Mouse (Mus musculus) E14TG2a.4 (cell line): ENCODE measurements at regions not wholly inside any gene's neighbourhood (a gene's known extent, or its start where the extent isn't known, plus 50 kb on each side); places are given as distances from the start of the nearest gene placed in this dataset.

Experiments used
- H3K27me3 ChIP-seq: 2 replicates; pipeline ENCODE4 v1.6.1; 2014; ENCODE audit warnings: low read length, control low read depth; ENCODE audit not compliant: insufficient read depth
- H3K36me3 ChIP-seq: 2 replicates; pipeline ENCODE4 v1.6.1; 2014; ENCODE audit warnings: low read length, control low read depth; ENCODE audit not compliant: insufficient read depth
- H3K4me1 ChIP-seq: replicated peaks from 2 replicates; pipeline ENCODE4 v1.6.1; 2014; ENCODE audit warnings: low read depth, low read length, control low read depth
- H3K4me3 ChIP-seq: replicated peaks from 2 replicates; pipeline ENCODE4 v1.5.1; 2014; ENCODE audit warnings: mild to moderate bottlenecking, low read length
- H3K9me3 ChIP-seq: 2 replicates; pipeline ENCODE4 v1.6.1; 2014; ENCODE audit warnings: low read length, control low read depth
- CTCF ChIP-seq: conservative IDR thresholded peaks from 2 replicates; pipeline ENCODE4 v1.5.1; 2014; ENCODE audit warnings: low read length
- NANOG ChIP-seq: IDR thresholded peaks from 2 replicates; pipeline ENCODE4 v1.6.1; 2014; ENCODE audit warnings: borderline replicate concordance, low read length, mixed read lengths
- POU5F1 ChIP-seq: IDR thresholded peaks from 2 replicates; pipeline ENCODE4 v1.6.1; 2014; ENCODE audit warnings: low read length, borderline replicate concordance

DNA sequence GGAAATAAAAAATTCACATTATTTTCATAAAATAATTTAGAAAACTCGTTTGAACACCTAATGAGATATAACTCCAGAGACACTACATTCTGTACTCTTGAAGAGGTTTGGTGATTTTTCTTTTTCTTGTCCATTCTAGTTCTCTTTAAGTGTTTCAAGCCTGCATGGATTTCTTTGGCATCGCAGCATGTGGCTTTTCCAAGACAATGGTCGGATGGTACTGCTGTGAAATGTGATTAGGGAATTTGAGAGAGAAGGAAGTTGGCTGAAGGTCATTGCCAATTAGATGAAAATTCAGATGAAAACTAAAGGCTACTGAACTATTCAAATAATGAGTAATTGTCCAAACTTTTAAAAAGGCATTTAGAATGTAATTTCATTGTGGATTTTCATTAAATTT is 572.2 kb downstream of the Phex start:
- TF ChIP-seq POU5F1: no peak
- TF ChIP-seq CTCF: no peak
- no peak for TF ChIP-seq NANOG
- Histone ChIP-seq H3K4me1 (peaks cover 3% of the 10 kb centered on the region; the same call in 1 of the 2 replicates), H3K9me3 (no peaks in the 10 kb centered on the region), H3K4me3 (no peak overlapping the region), H3K36me3 (no peaks in the 10 kb centered on the region), H3K27me3 (no peaks in the 10 kb centered on the region)

DNA sequence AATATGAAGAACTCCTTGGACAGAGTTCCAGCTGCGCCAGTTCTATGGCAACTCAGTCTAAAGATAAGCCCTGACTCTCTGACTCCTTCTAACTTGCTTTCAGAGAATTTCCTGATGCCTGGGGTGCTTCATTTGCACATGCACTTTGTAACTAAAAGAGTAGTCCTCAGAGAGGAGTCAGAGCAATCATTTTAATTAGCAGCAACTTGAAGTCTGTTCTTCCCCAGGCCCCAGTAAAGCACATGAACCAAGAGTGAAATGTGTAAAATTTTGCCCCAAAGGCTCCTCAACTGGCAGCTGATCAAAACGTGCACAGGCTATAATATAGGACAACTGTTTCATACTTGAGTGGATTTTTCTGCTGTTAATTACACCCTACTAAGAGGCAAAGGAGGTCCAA is 573.8 kb downstream of the Phex start:
- Histone ChIP-seq H3K9me3 (no peaks in the 10 kb centered on the region), H3K27me3 (no peaks in the 10 kb centered on the region), H3K36me3 (no peaks in the 10 kb centered on the region), H3K4me1 (peaks cover 3% of the 10 kb centered on the region; the same call in 1 of the 2 replicates), H3K4me3 (no peak overlapping the region)
- TF ChIP-seq NANOG (peak; percentile 19; the same call in 1 of the 2 replicates), POU5F1 (no peak), CTCF (no peak)

DNA sequence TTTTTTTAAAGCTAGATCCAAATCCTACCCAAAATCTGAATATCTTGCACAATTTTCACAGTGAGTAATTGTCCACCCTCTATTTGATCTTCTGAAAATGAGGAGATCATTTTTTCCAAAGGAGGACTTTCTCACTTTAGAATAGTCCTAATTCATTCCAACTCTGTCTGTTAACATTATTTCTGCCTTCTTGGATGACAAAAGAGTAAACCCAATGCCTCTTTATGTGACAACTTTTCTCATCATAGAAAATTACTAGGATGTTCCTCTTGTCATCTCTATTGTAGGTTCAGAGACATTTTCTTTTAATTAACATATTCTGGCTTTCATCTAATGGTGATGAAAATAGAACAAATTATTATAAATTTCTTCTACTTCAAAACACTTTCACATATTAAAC is 582.9 kb downstream of the Phex start:
- H3K27me3 ChIP-seq: no peaks in the 10 kb centered on the region
- no peaks in the 10 kb centered on the region for H3K36me3 ChIP-seq
- H3K4me3 ChIP-seq: no peak overlapping the region
- no peak for TF ChIP-seq POU5F1
- TF ChIP-seq CTCF: no peak
- no peak for TF ChIP-seq NANOG
- H3K4me1 ChIP-seq: no peaks in the 10 kb centered on the region
- no peaks in the 10 kb centered on the region for H3K9me3 ChIP-seq

- Histone ChIP-seq H3K9me3 (no peaks in the 10 kb centered on the region), H3K4me3 (no peak overlapping the region), H3K36me3 (no peaks in the 10 kb centered on the region), H3K27me3 (no peaks in the 10 kb centered on the region), H3K4me1 (no peaks in the 10 kb centered on the region)
- TF ChIP-seq NANOG: no peak
- no peak for TF ChIP-seq CTCF
- no peak for TF ChIP-seq POU5F1
Observed at GRCm38 (mm10) chrX:156806799-156807198, 608.3 kb downstream of the Phex start.
